Mouse (Mus musculus) forebrain, embryonic 14.5 days (tissue): Measurements from ENCODE around the gene Sez6l2. TPM values are rescaled to one million over a fixed set of nuclear protein-coding genes. Genes with fewer than 3 reads are reported as not detected.

ENCODE experiments used
- ATAC-seq: fragments of 200-750 bp; cut with Nextera tagmentation; 2 replicates; pipeline ENCODE4 v1.8.0; 2017; ENCODE audit warnings: mild to moderate bottlenecking, moderate library complexity
- DNase-seq: peaks from one replicate; pipeline ENCODE4 v3.0.0-alpha.2; 2015; ENCODE audit warnings: low spot score
- H3K27ac ChIP-seq: fragments of 300-500 bp; sonication (generic); 2 replicates; pipeline ENCODE4 v1.5.1; 2014; ENCODE audit warnings: low read depth, mild to moderate bottlenecking, control low read depth, low read length, moderate library complexity
- H3K27me3 ChIP-seq: fragments of 300-500 bp; sonication (generic); replicated peaks from 2 replicates; pipeline ENCODE4 v1.6.1; 2014; ENCODE audit warnings: low read length, control low read depth, mixed read lengths; ENCODE audit not compliant: control insufficient read depth, insufficient read depth
- H3K36me3 ChIP-seq: fragments of 300-500 bp; sonication (generic); 2 replicates; pipeline ENCODE4 v1.6.1; 2014; ENCODE audit warnings: low read length, control low read depth; ENCODE audit not compliant: control insufficient read depth, insufficient read depth
- H3K4me1 ChIP-seq: fragments of 300-500 bp; sonication (generic); 2 replicates; pipeline ENCODE4 v1.6.1; 2014; ENCODE audit warnings: antibody characterized with exemption, low read length, control low read depth; ENCODE audit not compliant: control insufficient read depth, insufficient read depth
- H3K4me2 ChIP-seq: fragments of 300-500 bp; sonication (generic); 2 replicates; pipeline ENCODE4 v1.6.1; 2014; ENCODE audit warnings: mild to moderate bottlenecking, control low read depth, low read length
- H3K4me3 ChIP-seq: fragments of 300-500 bp; sonication (generic); 2 replicates; pipeline ENCODE4 v1.5.1; 2014; ENCODE audit warnings: low read depth, low read length, control low read depth
- H3K9ac ChIP-seq: fragments of 300-500 bp; sonication (generic); 2 replicates; pipeline ENCODE4 v1.6.1; 2014; ENCODE audit warnings: mild to moderate bottlenecking, low read length, control low read depth, moderate library complexity
- H3K9me3 ChIP-seq: fragments of 300-500 bp; sonication (generic); replicated peaks from 2 replicates; pipeline ENCODE4 v1.6.1; 2016; ENCODE audit warnings: low read length, control low read depth, mixed read lengths; ENCODE audit not compliant: control insufficient read depth
- WGBS: fragments of 180-500 bp; shearing (Covaris S2); extraction: QIAGEN DNeasy Blood & Tissue Kit; methylation state at CpG from one replicate; pipeline ENCODE4 v1.1.7; 2014; 5-methylcytosine and 5-hydroxymethylcytosine counted together
- polyA plus RNA-seq: library from polyadenylated mRNA; unstranded; fragments of >200 nt; fragmentation: Nextera tagmentation; extraction: Ambion mirVana; gene quantifications from 2 replicates; pipeline ENCODE4 v1.2.1, GENCODE M21; 2014

Sez6l2 gene
- polyA plus RNA-seq, 1 experiment from 2014 or later = 34.6 TPM

DNA sequence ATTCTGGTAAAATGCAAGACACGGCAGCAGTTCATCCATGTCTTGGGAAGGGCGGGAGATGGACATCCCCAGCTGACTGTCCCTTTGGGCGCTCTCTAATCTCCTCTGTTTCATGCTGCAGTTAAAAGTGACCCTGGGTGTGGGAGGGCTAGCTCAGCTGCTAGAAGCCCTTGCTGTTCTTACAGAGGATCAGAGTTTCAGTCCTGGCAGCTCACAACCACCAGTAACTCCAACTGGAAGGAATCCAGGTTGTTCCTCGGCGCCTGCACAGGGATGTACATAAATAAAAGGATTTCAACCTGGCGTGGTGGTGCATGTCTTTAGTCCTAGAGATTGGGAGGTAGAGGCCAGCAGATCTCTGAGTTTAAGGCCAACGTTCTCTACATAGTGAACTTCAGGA, 32.8 kb downstream of the Sez6l2 start:
- Histone ChIP-seq H3K4me1 (no peaks in the 10 kb centered on the region), H3K27ac (no peak overlapping the region), H3K27me3 (no peaks in the 10 kb centered on the region), H3K9me3 (no peaks in the 10 kb centered on the region), H3K4me2 (no peak overlapping the region), H3K4me3 (no peak overlapping the region), H3K36me3 (peaks cover 25% of the 10 kb centered on the region), H3K9ac (no peak overlapping the region)
- DNase-seq (no peak), ATAC-seq (no peak)
- WGBS = 88% methylated on average over 7 of the region's 7 CpGs

DNA sequence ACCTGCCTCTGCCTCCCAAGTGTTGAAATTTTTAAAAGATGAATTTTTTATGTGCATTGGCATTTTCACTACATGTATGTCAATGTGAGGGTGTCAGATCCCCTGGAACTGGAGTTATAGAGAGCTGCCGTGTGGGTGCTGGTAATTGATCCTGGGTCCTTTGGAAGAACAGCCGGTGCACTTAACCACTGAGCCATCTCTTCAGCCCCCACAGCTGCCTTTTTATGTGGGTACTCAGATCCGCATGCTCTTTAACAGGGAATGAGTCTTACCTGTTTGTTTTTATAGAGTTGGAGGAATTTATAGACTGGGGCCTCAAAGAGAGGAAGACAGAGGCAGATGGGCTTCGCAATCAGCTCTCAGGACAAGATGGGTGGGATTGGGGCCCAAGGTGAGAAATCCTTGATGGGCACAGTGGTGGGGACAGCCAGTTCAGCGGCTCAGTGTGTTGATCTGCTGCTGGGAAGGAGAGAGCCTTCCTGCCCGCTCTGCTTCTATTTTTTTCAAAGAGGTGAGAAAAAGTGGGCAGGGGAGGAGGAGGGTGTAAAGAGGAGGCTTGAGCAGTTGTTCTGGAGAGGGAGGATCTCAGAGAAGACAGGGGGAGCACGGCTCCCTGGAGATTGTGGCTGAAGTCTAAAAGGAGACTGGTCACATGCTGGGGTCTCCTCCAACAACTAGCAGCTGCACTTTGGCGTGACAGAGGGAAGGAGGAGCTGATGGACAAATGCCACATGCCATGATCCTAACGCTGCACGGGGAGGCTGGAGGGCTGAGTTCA, 34.5 kb downstream of the Sez6l2 start:
- H3K36me3 ChIP-seq = peaks cover 8% of the 10 kb centered on the region
- WGBS = 66% methylated on average over 10 of the region's 10 CpGs
- no peaks in the 10 kb centered on the region for H3K27me3 ChIP-seq
- ATAC-seq = no peak
- no peaks in the 10 kb centered on the region for H3K9me3 ChIP-seq
- no peaks in the 10 kb centered on the region for H3K4me1 ChIP-seq
- no peak for DNase-seq
- H3K4me2 ChIP-seq = no peak overlapping the region
- H3K4me3 ChIP-seq = no peak overlapping the region
- no peak overlapping the region for H3K9ac ChIP-seq
- no peak overlapping the region for H3K27ac ChIP-seq

DNA sequence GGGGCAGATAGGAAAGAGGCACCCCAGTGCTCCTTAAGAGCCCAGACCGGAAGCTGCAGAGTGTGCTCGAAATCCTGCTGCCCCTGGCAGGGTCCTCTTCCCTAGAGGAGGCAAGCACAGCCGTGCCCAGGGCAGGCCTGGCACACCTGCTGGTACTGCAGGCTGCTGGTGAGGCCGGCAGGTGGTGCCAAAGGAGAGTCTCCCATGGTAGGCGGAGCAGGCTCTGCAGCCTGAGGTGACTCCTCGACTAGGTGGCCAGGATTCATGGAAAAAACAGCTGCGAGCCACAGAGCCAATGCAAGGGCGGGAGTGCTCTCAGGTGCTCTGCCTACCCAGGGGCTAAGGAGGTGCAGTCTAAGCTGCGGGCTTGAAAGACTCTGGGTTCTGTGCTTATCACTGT, 36.0 kb downstream of the Sez6l2 start:
- Histone ChIP-seq H3K36me3 (no peaks in the 10 kb centered on the region), H3K9ac (no peak overlapping the region), H3K27me3 (no peaks in the 10 kb centered on the region), H3K4me2 (no peak overlapping the region), H3K27ac (no peak overlapping the region), H3K4me3 (no peak overlapping the region), H3K9me3 (no peaks in the 10 kb centered on the region), H3K4me1 (no peaks in the 10 kb centered on the region)
- DNase-seq = peak; percentile 13
- ATAC-seq = no peak
- WGBS = 42% methylated on average over 9 of the region's 9 CpGs

DNA sequence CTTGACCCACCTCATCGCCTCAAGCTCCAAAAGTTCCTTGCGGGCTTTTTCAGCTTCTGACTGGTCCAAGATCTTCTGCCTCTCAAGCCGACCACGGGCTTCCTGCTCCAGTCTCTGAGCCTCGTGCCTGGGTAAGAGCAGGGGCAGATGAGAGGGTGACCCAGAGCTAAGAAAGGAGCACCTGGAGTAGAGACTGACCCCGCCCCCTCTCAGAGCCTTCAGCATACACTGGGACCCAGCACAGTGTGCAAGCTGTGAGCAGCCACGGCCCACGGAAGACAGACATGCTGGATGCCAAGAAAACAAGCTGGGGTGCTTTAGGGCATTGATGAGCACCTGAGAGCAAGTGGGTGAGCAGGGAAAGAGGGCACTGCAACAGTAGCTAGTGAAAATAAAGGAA, 38.5 kb downstream of the Sez6l2 start:
- 65% methylated on average over 8 of the region's 8 CpGs for WGBS
- H3K9ac ChIP-seq = no peak overlapping the region
- ATAC-seq (no peak), DNase-seq (no peak)
- H3K9me3 ChIP-seq = no peaks in the 10 kb centered on the region
- no peaks in the 10 kb centered on the region for H3K4me1 ChIP-seq
- H3K36me3 ChIP-seq = no peaks in the 10 kb centered on the region
- no peak overlapping the region for H3K4me2 ChIP-seq
- no peaks in the 10 kb centered on the region for H3K27me3 ChIP-seq
- H3K4me3 ChIP-seq = no peak overlapping the region
- H3K27ac ChIP-seq = no peak overlapping the region

DNA sequence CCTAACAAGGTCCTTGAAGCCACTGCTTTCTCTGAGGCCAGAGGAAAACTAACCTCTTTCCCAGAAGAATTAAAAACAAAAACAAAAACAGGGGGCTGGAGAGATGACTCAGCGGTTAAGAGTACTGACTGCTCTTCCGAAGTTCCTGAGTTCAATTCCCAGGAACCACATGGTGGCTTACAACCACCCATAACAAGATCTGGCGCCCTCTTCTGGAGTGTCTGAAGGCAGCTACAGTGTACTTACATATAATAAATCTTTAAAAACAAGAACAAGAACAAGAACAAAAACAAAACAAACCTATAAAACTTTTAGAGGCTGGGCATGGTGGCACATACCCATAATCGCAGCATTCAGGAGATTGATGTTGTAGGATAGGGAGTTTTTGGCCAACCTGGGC, 46.1 kb downstream of the Sez6l2 start:
- no peaks in the 10 kb centered on the region for H3K9me3 ChIP-seq
- no peak overlapping the region for H3K4me3 ChIP-seq
- no peaks in the 10 kb centered on the region for H3K27me3 ChIP-seq
- H3K4me2 ChIP-seq = no peak overlapping the region
- DNase-seq (no peak), ATAC-seq (no peak)
- H3K4me1 ChIP-seq = no peaks in the 10 kb centered on the region
- H3K36me3 ChIP-seq = no peaks in the 10 kb centered on the region
- 80% methylated on average over 4 of the region's 4 CpGs for WGBS
- H3K9ac ChIP-seq = no peak overlapping the region
- no peak overlapping the region for H3K27ac ChIP-seq

DNA sequence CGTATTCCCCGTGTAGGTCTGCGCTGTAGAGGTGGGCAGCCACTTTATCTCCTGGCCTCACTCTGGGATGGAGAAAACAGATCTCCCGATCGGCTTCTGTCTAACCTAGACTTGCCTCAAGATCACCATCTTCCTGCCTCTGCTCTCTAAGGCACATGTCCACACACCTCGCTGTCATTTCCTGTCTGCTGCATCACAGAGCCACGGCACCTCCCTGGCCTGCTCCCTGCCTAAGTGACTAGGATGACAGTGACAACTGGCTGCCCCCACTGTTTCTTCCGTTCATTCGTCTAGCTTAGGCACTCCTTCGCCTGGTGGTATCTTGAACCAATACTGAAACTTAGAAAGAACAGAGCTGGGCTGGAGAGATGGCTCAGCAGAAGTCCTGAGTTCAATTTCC, 49.2 kb downstream of the Sez6l2 start:
- H3K36me3 ChIP-seq = no peaks in the 10 kb centered on the region
- no peaks in the 10 kb centered on the region for H3K4me1 ChIP-seq
- H3K27me3 ChIP-seq = no peaks in the 10 kb centered on the region
- H3K27ac ChIP-seq = no peak overlapping the region
- no peak for ATAC-seq
- H3K4me2 ChIP-seq = no peak overlapping the region
- H3K9me3 ChIP-seq = no peaks in the 10 kb centered on the region
- H3K4me3 ChIP-seq = no peak overlapping the region
- H3K9ac ChIP-seq = no peak overlapping the region
- WGBS = 89% methylated on average over 10 of the region's 10 CpGs
- DNase-seq = no peak

DNA sequence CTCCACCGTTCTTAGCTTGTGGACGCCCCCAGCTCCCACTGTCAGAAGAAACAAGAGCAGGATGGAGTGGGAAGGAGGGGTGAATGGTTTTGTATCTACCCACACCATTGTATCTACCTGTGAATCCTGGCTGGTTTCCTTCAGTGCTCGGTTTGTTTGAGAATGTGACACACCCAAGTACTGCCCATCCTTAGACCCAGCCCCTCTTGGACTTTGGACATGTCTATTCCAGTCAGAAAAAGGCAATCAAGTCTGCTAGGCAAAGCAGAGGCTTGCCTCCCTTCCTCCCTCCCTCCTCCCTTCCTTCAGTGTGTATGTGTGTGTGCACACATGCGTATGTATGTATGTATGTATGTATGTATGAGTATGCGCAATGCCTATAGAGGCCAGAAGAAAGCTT, 53.3 kb downstream of the Sez6l2 start:
- Histone ChIP-seq H3K4me2 (no peak overlapping the region), H3K36me3 (no peaks in the 10 kb centered on the region), H3K27ac (no peak overlapping the region), H3K9ac (no peak overlapping the region), H3K27me3 (no peaks in the 10 kb centered on the region), H3K4me1 (no peaks in the 10 kb centered on the region), H3K4me3 (no peak overlapping the region), H3K9me3 (no peaks in the 10 kb centered on the region)
- no peak for DNase-seq
- ATAC-seq = no peak
- 91% methylated on average over 5 of the region's 5 CpGs for WGBS

DNA sequence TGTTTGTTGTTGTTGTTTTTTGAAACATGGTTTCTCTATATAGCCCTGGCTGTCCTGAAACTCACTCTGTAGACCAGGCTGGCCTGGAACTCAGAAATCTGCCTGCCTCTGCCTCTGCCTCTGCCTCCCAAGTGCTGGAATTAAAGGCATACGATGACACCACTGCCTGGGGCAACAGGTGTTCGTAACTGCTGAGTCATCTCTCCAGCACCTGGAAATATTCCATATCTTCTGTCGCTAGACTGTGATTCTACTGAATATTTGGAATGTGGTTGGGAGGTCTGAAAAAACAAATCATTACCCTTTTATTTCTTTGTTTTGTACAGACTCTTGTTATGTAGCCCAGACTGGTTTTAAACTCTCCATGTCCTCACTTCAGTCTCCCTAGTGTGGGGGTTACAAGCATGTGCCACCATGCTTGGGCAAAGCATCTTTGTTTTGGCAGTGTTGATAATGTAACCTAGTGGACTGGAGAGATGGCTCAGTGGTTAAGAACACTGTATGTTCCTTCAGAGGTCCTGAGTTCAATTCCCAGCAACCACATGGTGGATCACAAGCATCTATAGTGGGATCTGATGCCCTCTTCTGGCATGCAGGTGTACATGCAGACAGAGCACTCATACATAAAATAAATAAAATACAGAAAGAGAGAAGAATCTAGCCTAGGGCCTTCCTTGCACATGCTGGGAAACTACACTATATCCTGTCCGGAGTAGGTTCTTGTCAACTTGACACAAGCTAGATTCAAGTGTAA, 53.9 kb downstream of the Sez6l2 start:
- no peaks in the 10 kb centered on the region for H3K36me3 ChIP-seq
- 83% methylated on average over 4 of the region's 4 CpGs for WGBS
- no peak for DNase-seq
- H3K4me3 ChIP-seq = no peak overlapping the region
- H3K4me1 ChIP-seq = no peaks in the 10 kb centered on the region
- no peak overlapping the region for H3K4me2 ChIP-seq
- no peaks in the 10 kb centered on the region for H3K27me3 ChIP-seq
- H3K9me3 ChIP-seq = no peaks in the 10 kb centered on the region
- ATAC-seq = no peak
- no peak overlapping the region for H3K27ac ChIP-seq
- no peak overlapping the region for H3K9ac ChIP-seq
